Mouse (Mus musculus) ES-E14 (cell line): Measurements from ENCODE around the gene Rfx4. TPM values are rescaled to one million over a fixed set of nuclear protein-coding genes. Genes with fewer than 3 reads are reported as not detected.

Experiments
- DNase-seq: peaks from one replicate; pipeline ENCODE4 v3.0.0-alpha.2; 2013; ENCODE audit warnings: low read depth, low spot score
- H3K27ac ChIP-seq: 2 replicates; pipeline ENCODE4 v1.5.1; 2012; ENCODE audit warnings: low read depth, mild to moderate bottlenecking, low read length, moderate library complexity, mixed read lengths; ENCODE audit not compliant: poor library complexity, insufficient read depth, severe bottlenecking
- H3K36me3 ChIP-seq: 2 replicates; pipeline ENCODE4 v1.6.1; 2012; ENCODE audit warnings: mild to moderate bottlenecking, low read length, moderate library complexity, mixed read lengths; ENCODE audit not compliant: control insufficient read depth, poor library complexity, insufficient read depth, severe bottlenecking
- H3K4me1 ChIP-seq, 2 experiments: fragments of 150-350 bp in 1 of 2; sonication (generic) in 1 of 2; 2 replicates each; pipeline ENCODE4 v1.6.1; 2012; ENCODE audit warnings: low read length in 2 of 2, mild to moderate bottlenecking in 1 of 2, mixed read lengths in 1 of 2; ENCODE audit not compliant: control insufficient read depth in 2 of 2, insufficient read depth in 2 of 2, poor library complexity in 1 of 2
- H3K4me3 ChIP-seq, 2 experiments: fragments of 150-350 bp in 1 of 2; sonication (generic) in 1 of 2; 2 replicates each; pipeline ENCODE4 v1.5.1; 2012; ENCODE audit warnings: low read length in 2 of 2, low read depth in 1 of 2, mild to moderate bottlenecking in 1 of 2, mixed read lengths in 1 of 2; ENCODE audit not compliant: insufficient read depth in 1 of 2, poor library complexity in 1 of 2, severe bottlenecking in 1 of 2
- H3K9ac ChIP-seq: 2 replicates; pipeline ENCODE4 v1.6.1; 2012; ENCODE audit warnings: low read depth, mild to moderate bottlenecking, low read length, mixed read lengths; ENCODE audit not compliant: poor library complexity, insufficient read depth, severe bottlenecking
- H3K9me3 ChIP-seq: fragments of 150-350 bp; sonication (generic); 2 replicates; pipeline ENCODE4 v1.6.1; 2012; ENCODE audit warnings: low read depth, mild to moderate bottlenecking, low read length; ENCODE audit not compliant: control insufficient read depth, insufficient read depth
- CHD2 ChIP-seq: IDR thresholded peaks from 2 replicates; pipeline ENCODE4 v1.6.1; 2014; ENCODE audit warnings: mild to moderate bottlenecking, low read depth, low read length, inconsistent platforms
- HCFC1 ChIP-seq: IDR thresholded peaks from 2 replicates; pipeline ENCODE4 v1.6.1; 2012; ENCODE audit warnings: low read length, inconsistent platforms, borderline replicate concordance; ENCODE audit not compliant: insufficient read depth
- MAFK ChIP-seq: IDR thresholded peaks from 2 replicates; pipeline ENCODE4 v1.6.1; 2014; ENCODE audit warnings: mild to moderate bottlenecking, low read depth, low read length, inconsistent platforms; ENCODE audit not compliant: insufficient read depth
- ZC3H11A ChIP-seq: IDR thresholded peaks from 2 replicates; pipeline ENCODE4 v1.6.1; 2012; ENCODE audit warnings: low read depth, mild to moderate bottlenecking, inconsistent platforms, low read length, borderline replicate concordance
- ZNF384 ChIP-seq: IDR thresholded peaks from 2 replicates; pipeline ENCODE4 v1.6.1; 2012; ENCODE audit warnings: low read depth, low read length, inconsistent platforms
- in situ Hi-C, 2 experiments: fragments of 600-800 bp; cut with MboI; formaldehyde crosslinking; loops; one replicate each; pipeline ENCODE4 v1.15.1; 2025; ENCODE audit warnings: low sequenced_read_pairs in 2 of 2, inconsistent platforms in 1 of 2; ENCODE audit not compliant: unreplicated experiment in 2 of 2
- total RNA-seq: library from RNA; depleted of rRNA; stranded (reverse); fragments of 300-350 nt; gene quantifications from 2 replicates; pipeline ENCODE4 v1.2.3, GENCODE M21; 2012; rRNA removed

Gene Rfx4
- total RNA-seq, 1 experiment = 0.85 TPM

DNA sequence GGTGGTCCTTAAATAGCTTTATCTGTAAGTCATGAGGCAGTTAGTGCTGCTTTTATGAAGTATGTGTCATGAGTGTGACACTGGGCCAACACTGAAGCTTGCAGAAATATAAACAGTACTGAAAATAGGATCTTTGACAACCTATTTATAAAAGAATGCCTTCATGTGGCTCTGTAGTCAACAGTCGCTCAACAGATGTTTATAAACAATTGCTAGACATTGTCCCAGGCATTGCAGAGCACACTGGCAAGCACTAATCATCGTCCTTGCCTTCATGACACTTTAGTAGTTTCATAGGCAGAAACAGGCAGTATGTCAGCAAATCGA lies 193.8 kb downstream of the Rfx4 start:
- Histone ChIP-seq H3K4me1 (no peaks in the 10 kb centered on the region), H3K9ac (no peak overlapping the region), H3K27ac (no peak overlapping the region), H3K36me3 (peaks cover 12% of the 10 kb centered on the region; the same call in 1 of the 2 replicates), H3K4me3 (no peak overlapping the region), H3K9me3 (no peaks in the 10 kb centered on the region)
- no peak for DNase-seq
- TF ChIP-seq ZC3H11A = no peak
- TF ChIP-seq HCFC1 = no peak
- TF ChIP-seq CHD2 = no peak
- TF ChIP-seq ZNF384 = no peak
- no peak for TF ChIP-seq MAFK
- in situ Hi-C loops = no loop called here

DNA sequence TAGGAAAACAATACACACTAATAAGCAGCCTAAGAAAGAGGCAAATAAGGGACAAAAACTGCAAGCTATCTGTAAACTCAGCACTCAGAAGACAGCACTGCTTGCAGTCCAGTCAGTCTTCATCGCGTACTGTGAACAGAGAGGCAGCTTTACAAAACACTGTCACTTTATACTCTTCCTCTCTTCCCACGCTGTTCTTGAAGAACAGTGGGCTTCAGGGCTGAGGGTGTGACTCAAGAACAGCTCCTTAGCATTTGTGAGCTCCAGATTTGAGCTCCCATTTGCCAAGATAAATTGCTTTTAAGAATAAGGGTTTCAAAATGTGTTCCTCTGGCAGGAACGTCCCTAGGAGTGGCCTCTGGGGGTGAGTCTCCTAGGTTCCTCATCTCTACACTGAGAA lies 194.5 kb downstream of the Rfx4 start:
- no peak overlapping the region for H3K4me3 ChIP-seq
- no peak overlapping the region for H3K27ac ChIP-seq
- peaks cover 12% of the 10 kb centered on the region; the same call in 1 of the 2 replicates for H3K36me3 ChIP-seq
- no peaks in the 10 kb centered on the region for H3K4me1 ChIP-seq
- no peak for DNase-seq
- H3K9me3 ChIP-seq = no peaks in the 10 kb centered on the region
- TF ChIP-seq HCFC1 = no peak
- TF ChIP-seq CHD2 = no peak
- no peak overlapping the region for H3K9ac ChIP-seq
- in situ Hi-C loops = no loop called here

DNA sequence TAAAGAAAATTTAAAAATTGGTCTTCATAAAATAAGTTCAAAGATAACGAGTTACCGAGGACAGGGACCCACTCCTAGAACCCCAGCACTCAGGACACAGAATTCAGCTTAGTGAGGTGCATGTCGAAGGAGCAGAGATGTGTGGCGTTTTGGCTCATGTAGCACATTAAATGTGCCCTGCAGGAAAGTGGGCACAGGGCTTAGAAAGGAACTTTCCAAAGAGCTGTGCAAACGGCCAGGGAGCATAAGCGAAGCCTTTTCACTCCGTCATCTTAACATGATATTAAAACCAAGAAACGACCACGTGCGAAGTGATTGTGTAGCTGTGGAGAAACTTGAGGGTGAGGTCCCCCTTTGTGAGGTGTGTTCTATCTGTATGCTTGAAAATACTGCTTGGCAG lies 198.4 kb downstream of the Rfx4 start:
- Histone ChIP-seq H3K27ac (no peak overlapping the region), H3K9me3 (no peaks in the 10 kb centered on the region), H3K4me3 (no peak overlapping the region), H3K36me3 (peaks cover 8% of the 10 kb centered on the region; the same call in 1 of the 2 replicates), H3K4me1 (0 out of 4 replicates have a peak, but pooled peaks cover 0 to 3% of the 10 kb centered on the region in 2 experiments), H3K9ac (no peak overlapping the region)
- no peak for DNase-seq
- in situ Hi-C loops = no loop called here
- TF ChIP-seq CHD2 = no peak
- TF ChIP-seq ZC3H11A = no peak
- TF ChIP-seq ZNF384 = no peak
- no peak for TF ChIP-seq MAFK
- TF ChIP-seq HCFC1 = no peak

Other genes starting within 250 kb of the Rfx4 start
- 86.8 and 120 TPM in 2 replicates for gene Ckap4, start 222.0 kb upstream of the Rfx4 start, total RNA-seq
- gene Tcp11l2, start 179.4 kb upstream of the Rfx4 start, total RNA-seq = 2.8 and 2.9 TPM in 2 replicates
- gene Polr3b, start 133.8 kb upstream of the Rfx4 start, total RNA-seq = 29.2 and 30.4 TPM in 2 replicates
- gene Ric8b, start 161.6 kb downstream of the Rfx4 start, total RNA-seq = 17.2 TPM in 2 replicates